Comparison of ENCODE assay signal across 18 mouse cellular contexts in the genomic region with DNA sequence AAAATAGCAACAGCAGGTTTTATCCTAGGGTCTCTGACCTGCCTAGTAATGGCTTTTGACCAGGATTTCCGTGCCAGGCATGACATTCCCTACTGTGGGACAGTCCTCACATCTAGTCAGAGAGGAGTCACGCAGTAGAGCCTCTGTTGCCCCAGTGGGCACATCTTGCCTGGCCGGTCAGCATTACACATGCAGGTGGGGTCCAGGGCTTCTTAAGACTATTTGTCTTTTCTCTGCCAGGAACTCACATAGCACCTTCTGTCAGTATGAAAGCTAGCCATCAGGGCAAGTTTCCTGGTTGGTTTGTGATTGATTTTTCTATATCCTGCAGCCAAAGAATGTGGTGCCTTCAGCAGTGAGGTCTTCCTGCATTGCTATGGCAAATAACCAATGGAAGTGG.
"Had no signal": no experiment of that assay in that cellular context is flagged by ENCODE, and none has a peak within 500 bp of the region (broad histone marks: within the 10 kb centered on the region; RNA-seq: fewer than 3 reads in every experiment).

No protein-coding gene starts in this region.

- H3K4me3 ChIP-seq: midbrain, embryonic 10.5 days; midbrain, embryonic 12.5 days; myocyte; neural tube, embryonic 13.5 days; neural tube, embryonic 15.5 days had no signal

- H3K27ac ChIP-seq: midbrain, embryonic 10.5 days; midbrain, embryonic 12.5 days; neural tube, embryonic 13.5 days; neural tube, embryonic 15.5 days had no signal

- H3K9me3 ChIP-seq: midbrain, embryonic 10.5 days; midbrain, embryonic 12.5 days; neural tube, embryonic 13.5 days; neural tube, embryonic 15.5 days had no signal

- H3K9ac ChIP-seq: lung, embryonic 14.5 days; midbrain, embryonic 12.5 days; neural tube, embryonic 13.5 days; neural tube, embryonic 15.5 days had no signal

- ATAC-seq: midbrain, embryonic 16.5 days had no signal

- H3K4me2 ChIP-seq: lung, embryonic 14.5 days; midbrain, embryonic 12.5 days; neural tube, embryonic 13.5 days; neural tube, embryonic 15.5 days had no signal

- H3K36me3 ChIP-seq: midbrain, embryonic 10.5 days; midbrain, embryonic 12.5 days; neural tube, embryonic 13.5 days; neural tube, embryonic 15.5 days had no signal

- DNase-seq: lung, embryonic 14.5 days; lung, postnatal 10 days; lung, postnatal 4 days; midbrain, embryonic 14.5 days; retina, postnatal 1 day; right cerebral cortex, adult 18-20 months; right cerebral cortex, postnatal 25 days; right cerebral cortex, postnatal 4 days; spleen, adult 18-20 months; thymus, adult 18-20 months; thymus, postnatal 14 days; thymus, postnatal 36 days had no signal

- H3K4me1 ChIP-seq: midbrain, embryonic 12.5 days; neural tube, embryonic 13.5 days; neural tube, embryonic 15.5 days had no signal

- H3K27me3 ChIP-seq: neural tube, embryonic 13.5 days; neural tube, embryonic 15.5 days had no signal
